Mouse (Mus musculus) testis, adult 2 months (tissue): Measurements from ENCODE around the gene Ptpre.

Source experiments
- CTCF ChIP-seq: fragments of 200-500 bp; IDR thresholded peaks from 2 replicates; pipeline ENCODE4 v1.5.1; 2012; ENCODE audit warnings: low read depth, mild to moderate bottlenecking, inconsistent platforms, low read length, moderate library complexity; ENCODE audit not compliant: control insufficient read depth, insufficient read depth, insufficient replicate concordance
- POLR2A ChIP-seq: fragments of 200-500 bp; IDR thresholded peaks from 2 replicates; pipeline ENCODE4 v1.6.1; 2012; ENCODE audit warnings: low read depth, mild to moderate bottlenecking, inconsistent platforms, low read length, moderate library complexity; ENCODE audit not compliant: control insufficient read depth

- TF ChIP-seq POLR2A: no peak
- no peak for TF ChIP-seq CTCF
Observed at GRCm38 (mm10) chr7:135510431-135510830, 26.9 kb upstream of the Ptpre start.
